Mouse (Mus musculus) lung, embryonic 14.5 days (tissue): ENCODE data around the gene Hint3. TPM values are rescaled to one million over a fixed set of nuclear protein-coding genes. Genes with fewer than 3 reads are reported as not detected.
"Not testable (repeated sequence)": the region's sequence is repeated elsewhere in the genome, so short reads cannot be mapped to it uniquely, and the experiment has no call there.

Experiments
- ATAC-seq: fragments of 200-750 bp; cut with Nextera tagmentation; 2 replicates; pipeline ENCODE4 v1.8.0; 2017; ENCODE audit warnings: mild to moderate bottlenecking, moderate TSS enrichment, moderate library complexity; ENCODE audit not compliant: insufficient read depth
- DNase-seq: peaks from one replicate; pipeline ENCODE4 v3.0.0-alpha.2; 2015
- H3K27ac ChIP-seq: fragments of 300-500 bp; sonication (generic); 2 replicates; pipeline ENCODE4 v1.5.1; 2014; ENCODE audit warnings: low read depth, mild to moderate bottlenecking, moderate library complexity
- H3K27me3 ChIP-seq: fragments of 300-500 bp; sonication (generic); 2 replicates; pipeline ENCODE4 v1.6.1; 2014; ENCODE audit warnings: low read length, control low read depth; ENCODE audit not compliant: insufficient read depth
- H3K36me3 ChIP-seq: fragments of 300-500 bp; sonication (generic); 2 replicates; pipeline ENCODE4 v1.6.1; 2014; ENCODE audit warnings: control low read depth; ENCODE audit not compliant: insufficient read depth
- H3K4me1 ChIP-seq: fragments of 300-500 bp; sonication (generic); 2 replicates; pipeline ENCODE4 v1.6.1; 2014; ENCODE audit warnings: antibody characterized with exemption, control low read depth; ENCODE audit not compliant: insufficient read depth
- H3K4me2 ChIP-seq: fragments of 300-500 bp; sonication (generic); 2 replicates; pipeline ENCODE4 v1.6.1; 2014; ENCODE audit warnings: mild to moderate bottlenecking
- H3K4me3 ChIP-seq: fragments of 300-500 bp; sonication (generic); 2 replicates; pipeline ENCODE4 v1.5.1; 2014; ENCODE audit warnings: low read depth, low read length
- H3K9ac ChIP-seq: fragments of 300-500 bp; sonication (generic); 2 replicates; pipeline ENCODE4 v1.6.1; 2014
- H3K9me3 ChIP-seq: fragments of 300-500 bp; sonication (generic); 2 replicates; pipeline ENCODE4 v1.6.1; 2016; ENCODE audit warnings: low read depth, low read length, control low read depth
- CTCF ChIP-seq: IDR thresholded peaks from 2 replicates; pipeline ENCODE4 v1.5.1; 2016; ENCODE audit warnings: antibody characterized with exemption, low read depth
- WGBS: fragments of 180-500 bp; shearing (Covaris S2); extraction: QIAGEN DNeasy Blood & Tissue Kit; methylation state at CpG from one replicate; pipeline ENCODE4 v1.1.7; 2014; 5-methylcytosine and 5-hydroxymethylcytosine counted together
- polyA plus RNA-seq: library from polyadenylated mRNA; unstranded; fragments of >200 nt; fragmentation: Nextera tagmentation; extraction: Ambion mirVana; gene quantifications from 2 replicates; pipeline ENCODE4 v1.2.1, GENCODE M21; 2014

Hint3 gene
- polyA plus RNA-seq, 1 experiment from 2014 or later = 22.8 TPM

DNA sequence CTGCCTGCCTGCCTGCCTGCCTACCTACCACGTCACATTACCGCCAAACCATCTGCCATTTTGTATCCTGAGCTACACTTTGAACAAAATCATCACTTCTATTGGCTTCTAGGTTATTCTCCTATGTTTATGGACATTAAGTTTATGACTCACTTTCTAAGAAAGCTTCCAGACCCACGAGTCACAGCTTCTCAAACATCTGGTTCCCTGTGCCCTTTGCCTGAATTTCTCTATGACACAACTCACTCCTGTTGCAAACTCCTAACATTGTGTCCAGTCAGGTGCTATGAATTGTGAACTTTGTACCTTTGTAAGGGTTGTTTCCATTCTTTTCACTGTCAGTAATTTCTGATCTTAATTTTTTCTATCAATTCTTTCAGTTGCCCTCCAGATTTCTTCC is 8.8 kb upstream of the Hint3 start:
- Histone ChIP-seq H3K27ac (no peak overlapping the region), H3K9ac (no peak overlapping the region), H3K4me1 (no peaks in the 10 kb centered on the region), H3K4me2 (no peak overlapping the region), H3K27me3 (no peaks in the 10 kb centered on the region), H3K9me3 (no peaks in the 10 kb centered on the region), H3K36me3 (no peaks in the 10 kb centered on the region), H3K4me3 (no peak overlapping the region)
- no peak for TF ChIP-seq CTCF
- WGBS = 67% methylated on average over 3 of the region's 3 CpGs
- no peak for DNase-seq
- ATAC-seq = no peak

DNA sequence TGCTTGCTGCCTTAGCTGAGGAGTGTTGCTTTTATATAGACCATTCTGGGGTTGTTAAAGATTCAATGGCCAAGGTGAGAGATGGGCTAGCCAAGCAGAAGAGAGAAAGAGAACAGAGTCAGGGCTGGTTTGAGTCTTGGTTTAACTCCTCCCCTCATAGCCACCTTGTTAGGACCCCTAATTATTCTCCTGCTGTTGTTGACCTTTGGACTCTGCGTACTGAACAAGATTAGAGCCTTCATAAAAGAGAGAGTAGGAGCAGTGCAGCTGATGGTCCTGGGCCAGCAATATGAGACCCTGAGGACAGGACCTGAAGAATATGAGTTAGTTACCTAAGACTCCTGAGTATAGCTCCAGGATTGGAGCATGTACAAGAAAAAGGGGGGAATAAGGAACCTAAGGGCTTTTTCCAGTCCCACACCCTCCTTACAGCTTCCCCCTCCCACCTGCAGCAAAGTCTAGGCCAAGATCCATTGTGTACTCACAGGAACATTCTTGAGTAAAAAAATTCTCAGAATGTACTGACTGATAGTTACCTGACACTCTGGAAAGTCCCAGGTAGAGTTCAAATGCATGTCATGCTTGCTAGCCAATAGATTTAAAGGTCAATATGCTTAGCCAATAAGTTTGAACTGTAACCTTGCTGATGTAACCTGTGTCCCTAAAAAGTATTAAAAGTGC is 7.2 kb upstream of the Hint3 start:
- H3K27ac ChIP-seq, H3K4me1 ChIP-seq, ATAC-seq, H3K4me3 ChIP-seq, DNase-seq, H3K9ac ChIP-seq, H3K9me3 ChIP-seq, H3K36me3 ChIP-seq, H3K27me3 ChIP-seq, H3K4me2 ChIP-seq: not testable (repeated sequence)
- 70% methylated on average over 1 of the region's 1 CpGs for WGBS

DNA sequence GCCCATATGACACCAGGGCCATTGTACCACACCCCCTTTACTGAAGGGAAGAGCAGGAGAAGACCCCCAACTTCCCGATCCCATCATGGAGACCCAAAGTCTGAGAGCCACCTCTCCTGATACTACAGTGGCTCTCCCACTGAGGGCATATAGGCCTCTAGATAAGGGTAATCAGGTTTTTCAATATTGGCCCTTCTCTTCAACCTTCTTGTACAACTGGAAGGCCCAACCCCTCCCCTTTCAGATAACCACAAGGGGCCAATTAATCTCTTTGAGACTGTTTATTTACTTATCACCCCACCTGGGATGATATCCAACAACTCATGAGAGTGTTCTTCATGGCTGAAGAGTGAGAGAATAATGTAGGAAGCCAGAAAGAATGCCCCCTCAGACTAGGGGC is 3.3 kb upstream of the Hint3 start:
- no peak overlapping the region for H3K4me2 ChIP-seq
- H3K27ac ChIP-seq = no peak overlapping the region
- no peaks in the 10 kb centered on the region for H3K4me1 ChIP-seq
- H3K4me3 ChIP-seq = no peak overlapping the region
- TF ChIP-seq CTCF = no peak
- H3K9me3 ChIP-seq = no peaks in the 10 kb centered on the region
- DNase-seq (no peak), ATAC-seq (no peak)
- no peaks in the 10 kb centered on the region for H3K36me3 ChIP-seq
- 89% methylated on average over 1 of the region's 1 CpGs for WGBS
- H3K27me3 ChIP-seq = no peaks in the 10 kb centered on the region
- H3K9ac ChIP-seq = no peak overlapping the region

DNA sequence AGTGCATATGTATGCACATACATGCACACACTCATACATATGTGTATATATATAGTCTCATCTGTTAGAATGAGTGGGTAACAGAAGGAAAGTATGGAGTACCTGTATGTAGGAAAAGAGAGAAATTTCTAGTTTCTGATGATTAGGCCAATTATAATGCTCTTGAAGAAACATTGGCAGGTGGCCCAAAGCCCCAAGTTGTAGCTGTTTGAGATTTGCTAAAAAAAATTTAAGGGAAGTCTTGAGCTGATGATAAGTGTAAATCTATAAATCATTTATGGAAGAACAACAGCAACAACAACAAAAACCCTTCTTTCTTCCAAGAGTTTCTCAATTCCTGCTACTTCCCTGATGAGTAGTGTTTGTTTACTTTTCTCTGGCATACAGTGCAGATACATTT is 545 bp upstream of the Hint3 start:
- no peak for ATAC-seq
- no peak for DNase-seq
- Histone ChIP-seq H3K27ac (no peak overlapping the region), H3K9me3 (no peaks in the 10 kb centered on the region), H3K4me2 (no peak overlapping the region), H3K4me3 (no peak overlapping the region), H3K27me3 (no peaks in the 10 kb centered on the region), H3K4me1 (no peaks in the 10 kb centered on the region), H3K9ac (no peak overlapping the region), H3K36me3 (no peaks in the 10 kb centered on the region)
- no peak for TF ChIP-seq CTCF

DNA sequence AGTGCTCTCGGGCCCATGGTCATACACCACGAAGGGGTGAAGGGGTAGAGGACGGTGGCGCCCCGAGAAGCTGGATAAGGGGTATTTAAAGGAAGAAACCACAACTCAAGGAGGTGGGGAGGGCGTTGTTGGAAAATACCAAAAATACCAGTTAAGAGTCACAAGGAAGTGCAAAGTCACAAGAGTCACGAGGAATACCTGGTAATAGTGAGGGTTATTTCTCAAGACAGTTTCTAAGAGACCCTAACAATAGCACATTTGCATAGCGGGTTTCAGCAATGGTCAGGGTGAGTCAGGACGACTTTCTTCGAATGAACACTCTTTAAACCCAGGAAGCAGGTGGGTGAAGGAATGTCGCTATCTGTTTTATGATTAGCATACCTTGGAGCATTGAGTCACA is 988 bp downstream of the Hint3 start:
- H3K36me3 ChIP-seq, ATAC-seq: not testable (repeated sequence)

DNA sequence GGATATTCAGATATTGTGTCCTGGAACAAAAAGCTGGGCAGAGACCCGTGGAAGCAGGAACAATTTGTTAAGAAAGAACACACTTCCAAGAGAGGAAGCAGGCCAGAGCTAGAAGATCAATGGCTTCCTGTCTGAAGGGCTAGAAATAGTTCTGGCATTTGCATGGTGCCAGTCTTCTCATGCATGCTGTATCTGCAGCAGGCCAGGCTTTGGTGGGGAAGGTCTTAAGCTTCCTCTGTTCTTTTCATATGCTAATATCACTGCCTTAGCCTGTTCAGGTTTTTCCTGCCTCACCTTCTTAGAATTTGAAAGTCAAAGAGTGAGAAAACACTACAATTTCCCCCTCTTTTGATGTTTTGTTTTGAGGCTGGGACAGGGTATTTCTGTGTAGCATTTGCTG is 1.9 kb downstream of the Hint3 start:
- peak; percentile 49; the same call in 1 of the 2 replicates for ATAC-seq
- Histone ChIP-seq H3K27me3 (no peaks in the 10 kb centered on the region), H3K9ac (no peak overlapping the region), H3K4me2 (no peak overlapping the region), H3K4me3 (no peak overlapping the region), H3K9me3 (no peaks in the 10 kb centered on the region), H3K36me3 (no peaks in the 10 kb centered on the region), H3K27ac (no peak overlapping the region), H3K4me1 (no peaks in the 10 kb centered on the region)
- WGBS = 26% methylated on average over 1 of the region's 1 CpGs
- no peak for TF ChIP-seq CTCF
- DNase-seq = peak; percentile 28

More for the DNA sequence above, 988 bp downstream of the Hint3 start:
- not testable (repeated sequence) for H3K4me1 ChIP-seq, H3K4me3 ChIP-seq, H3K27me3 ChIP-seq, H3K27ac ChIP-seq, H3K4me2 ChIP-seq, DNase-seq, H3K9me3 ChIP-seq, H3K9ac ChIP-seq
- WGBS = 88% methylated on average over 11 of the region's 11 CpGs

DNA sequence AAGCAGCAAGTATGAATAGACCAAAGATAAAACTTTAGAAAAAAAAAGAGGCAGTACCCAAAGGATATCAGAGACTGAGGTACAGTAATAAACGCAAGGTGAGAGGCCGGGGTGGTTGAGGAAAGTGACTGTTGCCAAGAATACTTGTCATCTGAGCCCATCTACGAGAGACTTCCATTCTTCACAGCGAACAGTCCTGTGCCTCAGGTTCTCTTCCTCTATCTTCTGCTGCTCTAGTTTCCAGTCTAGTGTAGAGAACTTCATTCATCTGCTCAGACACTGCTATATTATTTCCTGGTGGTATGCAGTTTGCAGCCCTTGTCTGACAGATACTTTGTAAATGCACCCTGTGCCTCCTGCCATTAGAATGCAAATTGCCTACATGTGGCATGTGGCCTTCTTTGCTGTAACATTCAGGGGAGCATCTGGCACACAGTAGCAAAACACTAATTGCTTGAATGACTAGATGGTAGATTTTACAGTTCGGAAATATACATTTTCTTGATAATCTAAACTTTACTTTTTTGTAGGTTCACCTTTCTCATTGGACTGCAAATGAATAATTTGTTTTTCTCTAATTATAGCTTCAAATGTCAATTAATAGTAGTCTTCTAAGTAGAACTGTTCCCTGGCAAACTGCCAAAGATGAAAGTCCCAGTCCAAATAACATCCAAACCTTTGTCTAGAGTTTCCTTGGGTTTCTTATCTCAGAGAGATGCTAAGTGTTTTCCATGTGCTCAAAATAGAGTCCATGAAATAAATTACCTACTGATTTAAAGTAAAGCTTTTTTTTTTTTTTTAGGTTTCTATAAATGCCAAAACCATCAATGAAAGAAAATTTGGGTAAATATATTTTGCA is 5.0 kb downstream of the Hint3 start:
- Histone ChIP-seq H3K36me3 (no peaks in the 10 kb centered on the region), H3K27ac (no peak overlapping the region), H3K4me2 (no peak overlapping the region), H3K9me3 (no peaks in the 10 kb centered on the region), H3K4me3 (no peak overlapping the region), H3K9ac (no peak overlapping the region), H3K27me3 (no peaks in the 10 kb centered on the region), H3K4me1 (no peaks in the 10 kb centered on the region)
- TF ChIP-seq CTCF = no peak
- ATAC-seq = no peak
- peak; percentile 40 for DNase-seq
- 63% methylated on average over 5 of the region's 5 CpGs for WGBS
